Mouse (Mus musculus) kidney, embryonic 16.5 days (tissue): ENCODE results near the gene Ip6k2. TPM values are rescaled to one million over a fixed set of nuclear protein-coding genes. Genes with fewer than 3 reads are reported as not detected.

ENCODE experiments used
- ATAC-seq: fragments of 200-750 bp; cut with Nextera tagmentation; 2 replicates; pipeline ENCODE4 v1.8.0; 2017; ENCODE audit warnings: moderate TSS enrichment; ENCODE audit not compliant: low FRiP score, low TSS enrichment
- H3K27ac ChIP-seq: fragments of 300-500 bp; sonication (generic); 2 replicates; pipeline ENCODE4 v1.5.1; 2014; ENCODE audit warnings: low read length
- H3K27me3 ChIP-seq: fragments of 300-500 bp; sonication (generic); 2 replicates; pipeline ENCODE4 v1.6.1; 2014; ENCODE audit warnings: low read length, control low read depth, mixed read lengths; ENCODE audit not compliant: insufficient read depth
- H3K36me3 ChIP-seq: fragments of 300-500 bp; sonication (generic); 2 replicates; pipeline ENCODE4 v1.6.1; 2014; ENCODE audit warnings: low read length, control low read depth, mixed read lengths; ENCODE audit not compliant: insufficient read depth
- H3K4me1 ChIP-seq: fragments of 300-500 bp; sonication (generic); 2 replicates; pipeline ENCODE4 v1.6.1; 2014; ENCODE audit warnings: low read length, control low read depth, mixed read lengths; ENCODE audit not compliant: insufficient read depth
- H3K4me2 ChIP-seq: fragments of 300-500 bp; sonication (generic); replicated peaks from 2 replicates; pipeline ENCODE4 v1.6.1; 2014; ENCODE audit warnings: low read depth, low read length
- H3K4me3 ChIP-seq: fragments of 300-500 bp; sonication (generic); 2 replicates; pipeline ENCODE4 v1.5.1; 2014; ENCODE audit warnings: mild to moderate bottlenecking, low read length
- H3K9ac ChIP-seq: fragments of 300-500 bp; sonication (generic); replicated peaks from 2 replicates; pipeline ENCODE4 v1.6.1; 2014; ENCODE audit warnings: low read length
- H3K9me3 ChIP-seq: fragments of 300-500 bp; sonication (generic); 2 replicates; pipeline ENCODE4 v1.6.1; 2016; ENCODE audit warnings: low read length, control low read depth
- WGBS: fragments of 180-500 bp; shearing (Covaris S2); extraction: QIAGEN DNeasy Blood & Tissue Kit; methylation state at CpG from one replicate; pipeline ENCODE4 v1.1.7; 2014; 5-methylcytosine and 5-hydroxymethylcytosine counted together
- polyA plus RNA-seq: library from polyadenylated mRNA; unstranded; fragments of >200 nt; fragmentation: Nextera tagmentation; extraction: Ambion mirVana; gene quantifications from 2 replicates; pipeline ENCODE4 v1.2.1, GENCODE M21; 2015

Gene Ip6k2
- polyA plus RNA-seq, 1 experiment from 2014 or later: 100 TPM

- no peak overlapping the region for H3K4me3 ChIP-seq
- no peaks in the 10 kb centered on the region for H3K9me3 ChIP-seq
- H3K36me3 ChIP-seq: peaks cover 38% of the 10 kb centered on the region
- no peaks in the 10 kb centered on the region for H3K27me3 ChIP-seq
- H3K27ac ChIP-seq: peak overlapping the region; percentile 61
- ATAC-seq: peak; percentile 50; the same call in 1 of the 2 replicates
- H3K4me1 ChIP-seq: peaks cover 57% of the 10 kb centered on the region
- peak overlapping the region; percentile 42 for H3K4me2 ChIP-seq
- no peak overlapping the region for H3K9ac ChIP-seq
- WGBS: 15% methylated on average over 2 of the region's 2 CpGs
Observed at GRCm38 (mm10) chr9:108795281-108795680, 11.7 kb downstream of the Ip6k2 start.

DNA sequence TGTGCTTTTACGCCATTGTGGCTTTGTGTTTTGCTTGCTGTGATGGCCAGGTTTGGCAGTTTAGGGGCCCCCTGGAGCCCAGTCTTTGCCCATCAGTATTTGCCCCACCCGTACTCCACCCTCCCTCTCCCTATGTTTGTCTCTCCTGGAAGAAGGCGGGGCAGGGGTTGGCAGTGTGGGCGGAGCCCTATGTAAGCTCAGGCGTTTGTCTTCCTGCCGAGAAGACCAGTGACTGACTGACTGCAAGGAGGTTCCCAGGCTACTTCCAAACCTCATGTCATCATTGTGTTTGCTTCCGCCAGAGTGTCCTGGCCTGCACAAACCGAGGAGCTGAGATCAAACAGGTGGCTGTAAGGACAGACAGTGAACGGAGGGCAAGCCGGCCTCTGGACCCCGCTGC, 12.2 kb downstream of the Ip6k2 start:
- Histone ChIP-seq H3K4me1 (peaks cover 57% of the 10 kb centered on the region), H3K27ac (peak overlapping the region; percentile 61; the same call in 1 of the 2 replicates), H3K4me2 (peak overlapping the region; percentile 42), H3K9me3 (no peaks in the 10 kb centered on the region), H3K36me3 (peaks cover 39% of the 10 kb centered on the region), H3K27me3 (no peaks in the 10 kb centered on the region), H3K4me3 (peak overlapping the region; percentile 24), H3K9ac (0 out of 2 replicates have a peak overlapping the region, but pooled peaks have one; percentile 29)
- ATAC-seq: peak; percentile 89
- WGBS: 23% methylated on average over 11 of the region's 11 CpGs

- Histone ChIP-seq H3K4me1 (peaks cover 54% of the 10 kb centered on the region), H3K4me3 (no peak overlapping the region), H3K9ac (peak overlapping the region; percentile 14; the same call in 1 of the 2 replicates), H3K27ac (peak overlapping the region; percentile 61; the same call in 1 of the 2 replicates), H3K4me2 (peak overlapping the region; percentile 42), H3K36me3 (peaks cover 42% of the 10 kb centered on the region), H3K27me3 (no peaks in the 10 kb centered on the region), H3K9me3 (no peaks in the 10 kb centered on the region)
- no peak for ATAC-seq
- 73% methylated on average over 4 of the region's 4 CpGs for WGBS
Observed at GRCm38 (mm10) chr9:108796351-108796981, 12.9 kb downstream of the Ip6k2 start.

GRCm38 (mm10) chr9:108797477-108797876, 13.9 kb downstream of the Ip6k2 start:
- H3K9ac ChIP-seq: no peak overlapping the region
- WGBS: 88% methylated on average over 7 of the region's 7 CpGs
- no peak overlapping the region for H3K27ac ChIP-seq
- no peaks in the 10 kb centered on the region for H3K9me3 ChIP-seq
- H3K4me3 ChIP-seq: no peak overlapping the region
- peaks cover 52% of the 10 kb centered on the region for H3K36me3 ChIP-seq
- peaks cover 49% of the 10 kb centered on the region for H3K4me1 ChIP-seq
- no peak overlapping the region for H3K4me2 ChIP-seq
- H3K27me3 ChIP-seq: no peaks in the 10 kb centered on the region
- ATAC-seq: no peak

DNA sequence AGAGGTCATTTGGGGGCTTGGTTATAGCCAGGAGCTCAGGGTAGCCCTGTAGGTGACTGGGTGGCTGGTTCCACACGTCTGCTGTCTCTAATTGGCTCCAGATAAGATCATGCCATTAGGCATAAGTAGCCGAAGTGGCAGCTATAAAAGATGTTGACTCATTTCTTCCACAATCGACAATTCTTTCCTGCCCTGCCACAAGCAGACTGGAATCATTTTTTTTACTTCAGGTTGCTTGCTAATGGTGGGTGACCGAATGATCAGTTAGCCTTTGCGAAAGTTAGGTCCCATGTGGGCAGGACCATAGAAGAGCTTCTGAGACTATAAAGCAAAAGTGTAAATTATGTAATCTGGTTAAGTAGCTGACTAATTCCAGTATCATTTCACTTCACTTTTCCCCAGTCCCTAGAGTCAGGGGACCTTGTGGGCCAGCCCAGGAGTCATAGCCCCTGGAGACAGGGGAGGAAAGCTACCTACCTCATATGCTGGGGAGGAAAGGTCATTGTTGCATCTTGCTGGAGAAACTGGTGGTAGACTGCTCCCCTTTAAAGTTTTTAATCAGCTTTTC, 15.0 kb downstream of the Ip6k2 start:
- ATAC-seq: no peak
- H3K9ac ChIP-seq: no peak overlapping the region
- H3K27me3 ChIP-seq: no peaks in the 10 kb centered on the region
- WGBS: 71% methylated on average over 5 of the region's 5 CpGs
- H3K4me3 ChIP-seq: no peak overlapping the region
- H3K36me3 ChIP-seq: peaks cover 53% of the 10 kb centered on the region
- H3K4me1 ChIP-seq: peaks cover 38% of the 10 kb centered on the region
- no peaks in the 10 kb centered on the region for H3K9me3 ChIP-seq
- no peak overlapping the region for H3K4me2 ChIP-seq
- H3K27ac ChIP-seq: no peak overlapping the region

GRCm38 (mm10) chr9:108799564-108799963, 16.0 kb downstream of the Ip6k2 start:
- Histone ChIP-seq H3K4me3 (no peak overlapping the region), H3K27ac (no peak overlapping the region), H3K27me3 (no peaks in the 10 kb centered on the region), H3K4me1 (peaks cover 28% of the 10 kb centered on the region), H3K36me3 (peaks cover 63% of the 10 kb centered on the region), H3K9ac (no peak overlapping the region), H3K4me2 (no peak overlapping the region), H3K9me3 (no peaks in the 10 kb centered on the region)
- 92% methylated on average over 3 of the region's 3 CpGs for WGBS
- no peak for ATAC-seq

DNA sequence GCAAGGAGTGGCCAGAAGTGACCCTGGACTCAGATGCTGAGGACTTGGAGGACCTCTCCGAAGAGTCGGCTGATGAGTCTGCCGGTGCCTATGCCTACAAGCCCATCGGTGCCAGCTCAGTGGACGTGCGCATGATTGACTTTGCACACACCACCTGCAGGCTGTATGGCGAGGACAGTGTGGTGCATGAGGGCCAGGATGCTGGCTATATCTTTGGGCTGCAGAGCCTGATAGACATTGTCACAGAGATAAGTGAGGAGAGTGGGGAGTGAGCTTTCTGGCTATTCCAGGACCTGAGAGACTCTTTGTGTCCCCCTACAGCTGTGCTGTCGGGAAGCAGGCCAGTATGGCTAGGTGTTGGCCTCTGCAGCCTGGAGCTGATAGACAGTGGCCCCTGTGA, 22.2 kb downstream of the Ip6k2 start:
- 87% methylated on average over 8 of the region's 8 CpGs for WGBS
- Histone ChIP-seq H3K27me3 (no peaks in the 10 kb centered on the region), H3K4me1 (peaks cover 20% of the 10 kb centered on the region), H3K9me3 (no peaks in the 10 kb centered on the region), H3K9ac (no peak overlapping the region), H3K36me3 (peaks cover 46% of the 10 kb centered on the region), H3K4me2 (no peak overlapping the region), H3K4me3 (no peak overlapping the region), H3K27ac (no peak overlapping the region)
- ATAC-seq: no peak

DNA sequence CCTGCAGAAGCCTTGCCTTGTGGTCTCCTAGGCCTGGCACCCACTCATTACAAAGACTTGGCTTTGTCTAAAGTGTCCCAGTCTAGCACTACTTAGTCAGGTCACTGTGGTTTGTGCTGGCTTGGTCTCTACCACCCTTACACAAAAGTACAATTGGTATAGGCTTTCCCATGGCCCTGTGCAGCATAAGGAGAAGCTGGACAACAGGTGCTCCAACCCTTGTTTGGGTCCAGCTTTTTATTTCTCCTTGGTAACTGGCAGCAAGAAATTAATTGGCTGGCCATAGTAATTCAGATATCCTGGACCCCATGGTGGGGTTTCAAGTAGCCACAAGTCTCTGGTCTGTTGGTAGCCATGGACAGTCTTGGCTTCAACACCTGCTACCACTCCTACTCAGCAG, 22.8 kb downstream of the Ip6k2 start:
- Histone ChIP-seq H3K9ac (no peak overlapping the region), H3K4me2 (no peak overlapping the region), H3K4me1 (peaks cover 20% of the 10 kb centered on the region), H3K4me3 (no peak overlapping the region), H3K36me3 (peaks cover 47% of the 10 kb centered on the region), H3K27ac (no peak overlapping the region), H3K9me3 (no peaks in the 10 kb centered on the region), H3K27me3 (no peaks in the 10 kb centered on the region)
- no peak for ATAC-seq

GRCm38 (mm10) chr9:108806831-108807230, 23.2 kb downstream of the Ip6k2 start:
- Histone ChIP-seq H3K36me3 (peaks cover 42% of the 10 kb centered on the region), H3K27me3 (no peaks in the 10 kb centered on the region), H3K9me3 (no peaks in the 10 kb centered on the region), H3K4me1 (peaks cover 20% of the 10 kb centered on the region), H3K27ac (no peak overlapping the region), H3K4me3 (no peak overlapping the region), H3K4me2 (no peak overlapping the region), H3K9ac (no peak overlapping the region)
- 89% methylated on average over 1 of the region's 1 CpGs for WGBS
- no peak for ATAC-seq

DNA sequence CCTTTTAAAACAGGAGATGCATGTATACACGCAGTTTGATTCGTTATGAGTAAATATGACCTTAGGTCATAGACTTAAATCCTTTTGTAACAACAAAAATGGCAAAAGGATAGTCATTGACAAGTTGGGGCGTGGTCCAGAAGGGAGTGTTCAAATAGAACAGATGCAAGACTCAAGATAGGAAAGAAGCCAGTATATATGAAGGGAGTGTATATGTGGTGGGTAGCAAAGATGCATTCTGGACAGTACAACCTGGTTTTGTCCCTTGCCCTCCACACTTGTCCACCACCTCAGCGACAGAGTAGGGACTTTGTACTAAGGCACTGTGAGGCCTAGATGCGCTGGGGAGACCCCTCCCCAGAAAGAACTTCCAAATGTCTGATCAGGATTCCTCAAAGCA, 24.1 kb downstream of the Ip6k2 start:
- Histone ChIP-seq H3K27ac (peak overlapping the region; percentile 1; the same call in 1 of the 2 replicates), H3K27me3 (no peaks in the 10 kb centered on the region), H3K36me3 (peaks cover 36% of the 10 kb centered on the region), H3K9me3 (no peaks in the 10 kb centered on the region), H3K4me3 (peak overlapping the region; percentile 81), H3K9ac (no peak overlapping the region), H3K4me1 (peaks cover 20% of the 10 kb centered on the region), H3K4me2 (no peak overlapping the region)
- ATAC-seq: peak; percentile 21
- 75% methylated on average over 5 of the region's 5 CpGs for WGBS
